Mouse (Mus musculus) embryo, embryonic 11 days (tissue): ENCODE measurements at regions not wholly inside any gene's neighbourhood (a gene's known extent, or its start where the extent isn't known, plus 50 kb on each side); places are given as distances from the start of the nearest gene placed in this dataset.
A peak's percentile ranks its signal among the peaks of the same experiment; 100 is the strongest.

Source experiments
- DNase-seq: peaks from one replicate; pipeline ENCODE4 v3.0.0-alpha.2; 2015

DNA sequence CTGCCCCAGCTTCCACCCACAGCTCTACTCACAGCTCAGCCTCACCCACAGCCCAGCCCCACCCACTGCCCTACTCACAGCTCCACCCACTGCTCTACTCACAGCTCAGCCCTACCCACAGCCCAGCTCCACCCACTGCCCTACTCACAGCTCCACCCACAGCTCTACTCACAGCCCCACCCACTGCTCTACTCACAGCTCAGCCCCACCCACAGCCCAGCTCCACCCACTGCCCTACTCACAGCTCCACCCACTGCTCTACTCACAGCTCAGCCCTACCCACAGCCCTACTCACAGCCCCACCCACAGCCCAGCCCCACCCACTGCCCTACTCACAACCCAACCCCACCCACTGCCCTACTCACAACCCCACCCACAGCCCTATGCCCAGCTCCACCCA is 56.5 kb upstream of the Phox2b start:
- no peak for DNase-seq

DNA sequence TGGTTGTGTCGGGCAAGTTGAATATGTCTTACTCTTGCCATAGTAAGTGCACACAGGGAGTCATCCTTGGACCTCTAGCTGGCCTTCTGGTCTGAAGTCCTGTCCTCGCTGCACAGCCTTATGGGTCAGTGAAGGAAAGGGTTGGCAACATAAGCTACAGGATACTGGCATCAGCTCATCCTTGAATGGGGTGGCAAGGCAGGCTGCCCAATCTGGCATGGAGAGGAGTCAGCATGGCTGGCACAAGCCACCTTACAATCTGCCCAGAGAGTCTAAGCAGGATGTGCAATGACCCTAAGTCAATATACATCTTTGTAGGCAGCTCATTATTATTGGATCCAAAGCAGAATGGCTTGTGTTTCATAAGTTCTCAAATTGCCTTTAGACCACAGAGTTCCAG is 57.8 kb upstream of the Phox2b start:
- DNase-seq, result no peak

DNA sequence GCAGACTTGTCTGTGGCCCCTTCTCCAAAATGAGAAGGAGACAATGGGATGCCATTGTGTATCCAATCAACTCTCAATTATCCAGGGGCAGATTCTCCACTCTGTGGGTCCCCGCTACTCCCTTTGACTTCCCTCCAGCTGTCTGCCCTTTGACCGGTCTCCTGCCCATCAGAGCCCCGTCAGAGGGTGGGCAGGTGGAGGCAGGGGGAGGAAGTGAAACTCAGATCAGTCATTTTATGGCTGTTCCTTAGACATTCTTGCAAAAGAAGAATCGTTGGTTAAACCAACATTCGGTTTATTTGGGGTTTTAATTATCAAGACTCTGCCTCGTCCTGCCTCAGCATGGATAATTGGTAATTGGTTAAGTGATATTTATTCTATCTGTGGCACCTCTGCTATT is 77.7 kb upstream of the Phox2b start:
- no peak for DNase-seq

DNA sequence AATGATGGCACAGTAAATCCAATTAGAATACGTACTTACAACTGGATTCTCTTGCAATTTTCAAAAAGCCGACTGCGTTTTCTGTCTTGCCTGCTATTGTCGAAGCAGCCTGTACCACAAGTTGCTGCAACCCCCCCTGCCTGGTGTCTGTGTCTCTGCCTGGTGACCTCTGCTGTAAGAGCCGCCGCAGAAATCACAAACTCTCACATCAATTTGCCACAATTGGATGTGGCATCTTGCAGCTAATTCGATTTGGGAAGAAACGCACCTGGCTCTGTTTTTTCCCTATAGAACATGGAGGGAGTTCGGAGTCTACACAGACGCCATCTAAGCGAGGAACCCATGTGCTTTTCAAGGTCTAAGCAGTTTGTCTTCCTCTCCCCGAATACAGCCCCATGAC is 80.1 kb upstream of the Phox2b start:
- DNase-seq, result peak; percentile 16

DNA sequence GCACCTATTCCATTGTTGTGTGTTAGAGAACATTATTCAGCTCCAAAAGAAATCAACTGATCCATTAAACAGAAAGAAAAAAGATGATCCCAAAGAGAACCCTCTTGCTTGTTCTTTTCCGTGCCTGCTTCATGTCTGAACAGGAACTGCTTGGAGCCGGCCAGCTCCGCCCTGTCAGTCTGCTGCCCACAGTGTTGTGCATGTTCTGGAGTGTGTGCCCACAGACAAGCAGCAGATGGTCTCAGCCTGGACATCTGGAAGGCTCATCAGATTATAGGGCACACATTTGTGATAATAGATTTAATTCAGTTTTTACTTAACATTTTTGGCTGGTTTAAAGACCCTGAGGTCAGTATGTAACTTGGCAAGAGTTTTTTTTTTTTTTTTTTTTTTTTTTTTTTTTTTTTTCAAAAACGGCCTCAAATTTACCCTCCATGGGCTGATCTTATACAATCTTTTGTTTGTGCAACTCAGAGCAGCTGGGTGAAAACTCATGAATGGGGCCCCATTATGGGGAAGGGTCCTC is 70.9 kb upstream of the Tmem33 start:
- no peak for DNase-seq

DNA sequence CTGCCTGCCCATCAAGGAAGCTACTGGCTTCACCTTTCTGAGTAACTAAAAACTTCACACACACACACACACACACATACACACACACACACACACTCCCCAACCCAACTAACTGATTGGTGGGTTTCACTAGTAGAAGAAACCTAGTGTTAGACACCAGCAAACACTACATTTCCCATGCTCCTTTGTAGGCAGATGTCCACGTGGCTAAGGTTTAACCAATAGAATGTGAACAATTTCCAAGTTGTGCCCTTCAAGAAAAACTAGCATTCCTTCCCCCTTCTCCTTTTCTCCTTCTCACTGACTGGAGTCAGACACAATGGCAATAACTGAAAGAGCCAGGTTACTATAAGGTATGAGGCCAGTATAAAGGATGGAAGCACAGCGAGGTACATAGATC is 66.3 kb upstream of the Tmem33 start:
- no peak for DNase-seq

DNA sequence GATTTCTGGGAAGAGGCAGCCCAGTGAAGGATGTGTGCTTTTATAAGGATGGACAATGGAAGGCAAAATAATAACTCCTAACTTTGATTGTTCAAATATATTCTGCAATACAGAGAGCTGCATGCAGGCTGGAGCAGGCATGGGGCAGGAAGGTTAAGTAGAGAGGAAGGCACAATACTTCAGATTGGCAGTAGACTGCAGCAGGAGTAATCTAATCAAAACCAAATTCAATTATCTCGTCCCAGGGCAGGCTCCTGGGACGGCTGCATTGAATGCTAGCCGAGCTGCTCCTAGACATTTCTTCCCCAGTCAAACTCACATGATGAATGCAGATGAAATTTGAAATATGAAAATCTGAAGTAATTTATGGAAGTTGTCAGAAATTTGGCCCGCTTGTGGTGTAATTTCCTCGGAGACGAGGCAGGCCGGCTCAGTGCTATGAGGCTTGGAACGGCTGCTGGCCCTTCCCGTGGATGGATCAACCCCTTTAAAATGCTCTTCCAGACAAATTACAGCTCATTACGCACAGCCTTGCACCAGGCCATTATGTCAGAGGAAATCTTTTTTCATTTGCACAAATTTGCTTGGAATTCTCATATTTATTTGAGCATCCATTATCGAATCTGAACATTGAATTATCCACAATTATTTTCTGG is 55.2 kb upstream of the Tmem33 start:
- DNase-seq, result no peak
